Mouse (Mus musculus) stomach, postnatal 0 days (tissue): ENCODE results near the gene Calr. TPM values are rescaled to one million over a fixed set of nuclear protein-coding genes. Genes with fewer than 3 reads are reported as not detected.
A peak's percentile ranks its signal among the peaks of the same experiment; 100 is the strongest.

Experiments used
- ATAC-seq: fragments of 200-750 bp; cut with Nextera tagmentation; 2 replicates; pipeline ENCODE4 v1.8.0; 2017; ENCODE audit not compliant: low FRiP score, low TSS enrichment
- DNase-seq: peaks from one replicate; pipeline ENCODE4 v3.0.0-alpha.2; 2016; ENCODE audit warnings: low spot score
- H3K27ac ChIP-seq: fragments of 300-500 bp; sonication (generic); replicated peaks from 2 replicates; pipeline ENCODE4 v1.5.1; 2014; ENCODE audit warnings: mild to moderate bottlenecking, control low read depth
- H3K27me3 ChIP-seq: fragments of 300-500 bp; sonication (generic); 2 replicates; pipeline ENCODE4 v1.6.1; 2014; ENCODE audit warnings: low read length; ENCODE audit not compliant: control insufficient read depth, insufficient read depth
- H3K36me3 ChIP-seq: fragments of 300-500 bp; sonication (generic); 2 replicates; pipeline ENCODE4 v1.6.1; 2014; ENCODE audit warnings: low read length, mixed read lengths; ENCODE audit not compliant: control insufficient read depth, insufficient read depth
- H3K4me1 ChIP-seq: fragments of 300-500 bp; sonication (generic); replicated peaks from 2 replicates; pipeline ENCODE4 v1.6.1; 2014; ENCODE audit warnings: antibody characterized with exemption; ENCODE audit not compliant: control insufficient read depth, insufficient read depth
- H3K4me2 ChIP-seq: fragments of 300-500 bp; sonication (generic); replicated peaks from 2 replicates; pipeline ENCODE4 v1.6.1; 2014; ENCODE audit warnings: low read depth, mild to moderate bottlenecking, control low read depth, moderate library complexity
- H3K4me3 ChIP-seq: fragments of 300-500 bp; sonication (generic); 2 replicates; pipeline ENCODE4 v1.5.1; 2014; ENCODE audit warnings: low read depth, low read length, control low read depth
- H3K9ac ChIP-seq: fragments of 300-500 bp; sonication (generic); 2 replicates; pipeline ENCODE4 v1.6.1; 2014; ENCODE audit warnings: mild to moderate bottlenecking, low read length, control low read depth, mixed read lengths
- H3K9me3 ChIP-seq: fragments of 300-500 bp; sonication (generic); 2 replicates; pipeline ENCODE4 v1.6.1; 2016; ENCODE audit warnings: low read length; ENCODE audit not compliant: control insufficient read depth
- CTCF ChIP-seq: IDR thresholded peaks from 2 replicates; pipeline ENCODE4 v1.5.1; 2016; ENCODE audit warnings: antibody characterized with exemption, low read depth, mild to moderate bottlenecking, moderate library complexity
- EP300 ChIP-seq: optimal IDR thresholded peaks from 2 replicates; pipeline ENCODE3; 2016; ENCODE audit warnings: antibody characterized with exemption
- WGBS: fragments of 180-500 bp; shearing (Covaris S2); extraction: QIAGEN DNeasy Blood & Tissue Kit; methylation state at CpG from one replicate; pipeline ENCODE4 v1.1.7; 2014; 5-methylcytosine and 5-hydroxymethylcytosine counted together
- polyA plus RNA-seq: library from polyadenylated mRNA; unstranded; fragments of >200 nt; fragmentation: Nextera tagmentation; extraction: Ambion mirVana; gene quantifications from 2 replicates; pipeline ENCODE4 v1.2.1, GENCODE M21; 2015

Calr gene
- polyA plus RNA-seq, 1 experiment from 2014 or later = 537 TPM

DNA sequence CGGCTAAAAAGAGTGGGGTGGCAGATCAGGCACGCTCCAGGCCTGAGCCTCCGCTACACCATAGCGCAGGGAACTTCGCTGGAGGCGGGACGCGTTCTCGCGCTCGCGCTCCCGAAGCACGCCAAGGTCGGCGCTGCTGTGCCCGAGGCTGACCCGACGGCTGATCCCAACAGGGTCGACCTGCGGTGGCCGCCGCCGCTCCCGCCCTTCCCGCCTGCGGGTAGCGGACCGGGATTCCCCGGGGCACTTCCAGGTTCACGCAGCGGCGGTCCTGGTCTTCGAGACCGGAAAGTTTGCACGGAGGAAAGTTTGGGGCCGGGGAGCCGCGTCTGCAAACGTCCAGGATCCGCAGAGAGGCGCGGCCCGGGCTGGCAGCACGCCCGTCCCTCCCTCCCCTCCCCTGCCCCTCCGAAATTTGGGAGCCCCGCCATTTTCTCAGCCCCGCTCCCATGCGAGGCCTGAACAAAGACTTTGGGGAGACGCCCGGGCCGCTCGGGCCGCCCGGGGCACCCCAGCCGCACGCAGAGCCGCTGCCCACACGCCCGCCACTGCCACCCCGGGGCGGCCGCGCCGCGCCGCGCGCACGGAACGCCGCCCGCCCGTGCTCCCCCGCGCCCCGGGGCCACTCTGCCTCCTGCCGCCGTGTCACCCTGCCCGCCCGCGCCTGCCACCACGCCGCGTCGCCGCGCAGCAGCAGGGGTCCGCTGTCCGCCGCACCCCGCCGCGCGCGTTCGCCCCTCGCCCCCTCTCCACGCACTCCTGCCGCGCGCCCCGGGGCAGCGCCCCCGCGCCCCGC is 47.4 kb downstream of the Calr start:
- Histone ChIP-seq H3K27me3 (no peaks in the 10 kb centered on the region), H3K4me1 (peaks cover 9% of the 10 kb centered on the region), H3K36me3 (no peaks in the 10 kb centered on the region; the same call in 1 of the 2 replicates), H3K9ac (peak overlapping the region; percentile 97), H3K4me3 (peak overlapping the region; percentile 62), H3K9me3 (no peaks in the 10 kb centered on the region), H3K4me2 (peak overlapping the region; percentile 76), H3K27ac (peak overlapping the region; percentile 97)
- under 1% methylated on average over 63 of the region's 108 CpGs for WGBS
- DNase-seq = peak; percentile 77
- peak; percentile 32; the same call in 1 of the 2 replicates for ATAC-seq
- TF ChIP-seq CTCF = no peak; the same call in 1 of the 2 replicates
- no peak for TF ChIP-seq EP300

- Histone ChIP-seq H3K4me1 (peaks cover 12% of the 10 kb centered on the region), H3K4me3 (peak overlapping the region; percentile 62), H3K36me3 (no peaks in the 10 kb centered on the region; the same call in 1 of the 2 replicates), H3K9ac (peak overlapping the region; percentile 97), H3K9me3 (no peaks in the 10 kb centered on the region), H3K27me3 (no peaks in the 10 kb centered on the region), H3K4me2 (peak overlapping the region; percentile 76), H3K27ac (peak overlapping the region; percentile 97)
- WGBS = 59% methylated on average over 10 of the region's 10 CpGs
- ATAC-seq = no peak
- no peak for TF ChIP-seq CTCF
- TF ChIP-seq EP300 = no peak
- DNase-seq = no peak
Measured at GRCm38 (mm10) chr8:84798446-84799135, 48.1 kb downstream of the Calr start.

GRCm38 (mm10) chr8:84797971-84798370 is 48.8 kb downstream of the Calr start:
- H3K4me3 ChIP-seq = peak overlapping the region; percentile 10; the same call in 1 of the 2 replicates
- no peak overlapping the region for H3K27ac ChIP-seq
- H3K4me1 ChIP-seq = peaks cover 15% of the 10 kb centered on the region
- DNase-seq (no peak), ATAC-seq (no peak)
- WGBS = 79% methylated on average over 6 of the region's 6 CpGs
- no peaks in the 10 kb centered on the region for H3K9me3 ChIP-seq
- peak overlapping the region; percentile 76 for H3K4me2 ChIP-seq
- no peak for TF ChIP-seq CTCF
- TF ChIP-seq EP300 = no peak
- H3K36me3 ChIP-seq = no peaks in the 10 kb centered on the region; the same call in 1 of the 2 replicates
- peak overlapping the region; percentile 97 for H3K9ac ChIP-seq
- no peaks in the 10 kb centered on the region for H3K27me3 ChIP-seq

- no peaks in the 10 kb centered on the region for H3K27me3 ChIP-seq
Measured at GRCm38 (mm10) chr8:84797256-84797797, 49.4 kb downstream of the Calr start.

GRCm38 (mm10) chr8:84794486-84794885 is 52.2 kb downstream of the Calr start:
- Histone ChIP-seq H3K4me1 (peaks cover 22% of the 10 kb centered on the region), H3K4me3 (no peak overlapping the region), H3K27me3 (no peaks in the 10 kb centered on the region), H3K36me3 (no peaks in the 10 kb centered on the region; the same call in 1 of the 2 replicates), H3K9me3 (no peaks in the 10 kb centered on the region), H3K9ac (peak overlapping the region; percentile 45; the same call in 1 of the 2 replicates), H3K4me2 (peak overlapping the region; percentile 14; the same call in 1 of the 2 replicates), H3K27ac (peak overlapping the region; percentile 74)
- TF ChIP-seq EP300 (no peak), CTCF (no peak)
- ATAC-seq = no peak
- DNase-seq = no peak
- WGBS = 35% methylated on average over 7 of the region's 7 CpGs

More at GRCm38 (mm10) chr8:84797256-84797797, 49.4 kb downstream of the Calr start:
- Histone ChIP-seq H3K9ac (no peak overlapping the region), H3K4me3 (no peak overlapping the region), H3K27ac (no peak overlapping the region), H3K36me3 (no peaks in the 10 kb centered on the region; the same call in 1 of the 2 replicates), H3K9me3 (no peaks in the 10 kb centered on the region), H3K4me1 (peaks cover 15% of the 10 kb centered on the region), H3K4me2 (no peak overlapping the region)
- ATAC-seq (no peak), DNase-seq (no peak)
- WGBS = 78% methylated on average over 15 of the region's 15 CpGs
- TF ChIP-seq EP300 = no peak
- no peak for TF ChIP-seq CTCF
